Mouse (Mus musculus) CD4-positive, CD25-positive, alpha-beta regulatory T cell, adult 9 weeks (primary cell): ENCODE data around the gene Prss47. TPM values are rescaled to one million over a fixed set of nuclear protein-coding genes. Genes with fewer than 3 reads are reported as not detected.

Source experiments
- polyA plus RNA-seq: library from polyadenylated mRNA; unstranded; fragments of 100-300 nt; shearing (Covaris generic); gene quantifications from one replicate; pipeline ENCODE4 v1.2.1, GENCODE M21; 2017

Prss47 gene
- not detected for polyA plus RNA-seq

DNA sequence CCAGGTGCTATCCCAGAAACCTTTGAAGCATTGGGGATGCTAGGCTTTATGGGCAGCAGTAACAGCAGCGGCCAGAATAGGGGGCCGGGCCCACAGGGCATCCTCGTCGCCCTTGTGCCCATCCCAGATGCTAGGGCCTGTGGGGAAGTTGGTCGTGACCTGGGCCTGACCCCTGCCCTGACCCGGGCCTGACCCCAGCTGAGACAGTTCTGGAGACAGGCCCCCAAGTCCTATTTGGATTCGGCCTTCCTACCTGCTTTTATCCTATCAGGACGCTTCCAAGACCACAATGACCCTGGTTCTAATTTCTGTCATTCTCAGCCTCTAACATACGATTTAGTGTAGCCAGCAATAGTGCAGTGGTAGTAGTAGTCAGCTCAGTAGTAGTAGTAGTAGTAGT lies at the start of gene Prss47:
Prss47 (minus strand) TSS at position 101 of the 400 bp plus-strand sequence.

DNA sequence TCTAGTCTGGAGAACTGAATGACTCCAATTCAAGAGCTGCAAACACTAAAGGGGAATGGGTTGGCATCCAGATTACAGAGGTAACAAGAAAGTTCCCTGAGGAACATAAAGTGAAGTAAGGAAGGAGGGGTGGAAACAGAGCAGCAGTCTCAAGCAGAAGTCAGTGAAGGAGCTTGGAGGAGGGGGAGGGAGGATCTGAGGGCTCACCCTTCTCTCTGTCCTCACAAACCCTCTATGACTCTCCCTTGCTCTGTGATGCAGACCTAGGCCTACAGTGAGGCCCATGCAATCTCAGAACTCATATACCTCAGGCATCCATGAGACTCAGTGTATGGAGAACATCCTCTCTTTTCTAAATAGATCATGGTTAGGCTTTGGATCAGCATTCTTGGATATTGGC lies 19.8 kb downstream of the Prss47 start, which contains the start of gene Spata31d1c:
Spata31d1c (plus strand) TSS at position 301 of the 400 bp plus-strand sequence.

Other genes starting within 250 kb of the Prss47 start
- not detected for gene Cntnap3, start 148.8 kb downstream of the Prss47 start, polyA plus RNA-seq
- gene Spata31, start 135.4 kb downstream of the Prss47 start, polyA plus RNA-seq: not detected
- gene Spata31d1c, start 19.7 kb downstream of the Prss47 start, polyA plus RNA-seq: not detected
- 15.3 TPM for gene Mfsd14b, start 60.2 kb upstream of the Prss47 start, polyA plus RNA-seq
- not detected for gene Olfr465-ps1, start 85.3 kb upstream of the Prss47 start, polyA plus RNA-seq
- gene Olfr466, start 97.5 kb upstream of the Prss47 start, polyA plus RNA-seq: not detected
- not detected for gene Nlrp4f, start 153.2 kb upstream of the Prss47 start, polyA plus RNA-seq
- gene Gm10775, start 206.8 kb upstream of the Prss47 start, polyA plus RNA-seq: not detected
- 16.6 TPM for gene Zfp369, start 226.1 kb upstream of the Prss47 start, polyA plus RNA-seq